Mouse (Mus musculus) forebrain, postnatal 0 days (tissue): Measurements from ENCODE around the gene Setd2. TPM values are rescaled to one million over a fixed set of nuclear protein-coding genes. Genes with fewer than 3 reads are reported as not detected.

Experiments
- ATAC-seq: fragments of 200-750 bp; cut with Nextera tagmentation; 2 replicates; pipeline ENCODE4 v1.8.0; 2017; ENCODE audit warnings: mild to moderate bottlenecking, moderate library complexity
- DNase-seq: peaks from one replicate; pipeline ENCODE4 v3.0.0-alpha.2; 2015
- H3K27ac ChIP-seq: fragments of 300-500 bp; sonication (generic); 2 replicates; pipeline ENCODE4 v1.5.1; 2014; ENCODE audit warnings: low read depth, mild to moderate bottlenecking, antibody characterized with exemption, low read length, moderate library complexity, mixed read lengths
- H3K27me3 ChIP-seq: fragments of 300-500 bp; sonication (generic); 2 replicates; pipeline ENCODE4 v1.6.1; 2014; ENCODE audit warnings: mild to moderate bottlenecking, low read length, mixed read lengths; ENCODE audit not compliant: insufficient read depth
- H3K36me3 ChIP-seq: fragments of 300-500 bp; sonication (generic); 2 replicates; pipeline ENCODE4 v1.6.1; 2014; ENCODE audit warnings: mild to moderate bottlenecking, moderate library complexity; ENCODE audit not compliant: insufficient read depth
- H3K4me1 ChIP-seq: fragments of 300-500 bp; sonication (generic); 2 replicates; pipeline ENCODE4 v1.6.1; 2014; ENCODE audit warnings: antibody characterized with exemption; ENCODE audit not compliant: insufficient read depth
- H3K4me2 ChIP-seq: fragments of 300-500 bp; sonication (generic); 2 replicates; pipeline ENCODE4 v1.6.1; 2014; ENCODE audit warnings: low read depth, mild to moderate bottlenecking, moderate library complexity
- H3K4me3 ChIP-seq: fragments of 300-500 bp; sonication (generic); 2 replicates; pipeline ENCODE4 v1.5.1; 2014; ENCODE audit warnings: low read depth, low read length, mixed read lengths
- H3K9ac ChIP-seq: fragments of 300-500 bp; sonication (generic); 2 replicates; pipeline ENCODE4 v1.6.1; 2014; ENCODE audit warnings: mild to moderate bottlenecking
- H3K9me3 ChIP-seq: fragments of 300-500 bp; sonication (generic); 2 replicates; pipeline ENCODE4 v1.6.1; 2016; ENCODE audit warnings: low read length
- CTCF ChIP-seq: sonication (generic); IDR thresholded peaks from 2 replicates; pipeline ENCODE4 v1.5.1; 2016; ENCODE audit warnings: antibody characterized with exemption, control low read depth, low read depth
- WGBS: fragments of 180-500 bp; shearing (Covaris S2); extraction: QIAGEN DNeasy Blood & Tissue Kit; methylation state at CpG from one replicate; pipeline ENCODE4 v1.1.7; 2014; 5-methylcytosine and 5-hydroxymethylcytosine counted together
- polyA plus RNA-seq: library from polyadenylated mRNA; unstranded; fragments of >200 nt; fragmentation: Nextera tagmentation; extraction: Ambion mirVana; gene quantifications from 2 replicates; pipeline ENCODE4 v1.2.1, GENCODE M21; 2015
- total RNA-seq: library from RNA; depleted of rRNA; stranded (reverse); fragments of >200 nt; gene quantifications from 2 replicates; pipeline ENCODE4 v1.2.3, GENCODE M21; 2014

Setd2 gene
- total and polyA plus RNA-seq, 2 experiments from 2014 or later, result 21.3 to 86.4 TPM

DNA sequence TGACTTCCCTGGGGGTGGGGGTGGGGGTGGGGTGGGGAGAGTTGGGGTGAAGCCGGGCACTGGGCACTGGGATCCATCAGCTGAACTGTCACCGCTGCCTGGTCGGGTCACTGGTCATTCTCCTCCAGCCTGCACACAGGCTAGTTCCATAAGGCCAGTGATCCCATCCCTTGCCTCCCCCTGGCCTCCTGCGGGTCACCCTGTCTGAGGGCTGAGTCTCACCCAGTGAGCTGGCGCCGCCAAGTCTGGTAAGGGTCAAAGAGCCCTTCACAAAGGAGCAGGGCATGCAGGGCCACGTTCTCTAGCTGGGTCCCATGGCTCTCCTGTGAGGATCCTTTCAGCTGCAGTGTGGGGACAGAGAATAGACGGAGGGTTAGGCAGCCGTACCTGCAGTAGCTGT is 111.4 kb downstream of the Setd2 start:
- no peaks in the 10 kb centered on the region for H3K36me3 ChIP-seq
- TF ChIP-seq CTCF, result no peak
- no peak overlapping the region for H3K9ac ChIP-seq
- no peak overlapping the region for H3K4me2 ChIP-seq
- ATAC-seq (no peak), DNase-seq (no peak)
- H3K9me3 ChIP-seq, result no peaks in the 10 kb centered on the region
- no peak overlapping the region for H3K27ac ChIP-seq
- H3K27me3 ChIP-seq, result no peaks in the 10 kb centered on the region
- no peak overlapping the region for H3K4me3 ChIP-seq
- WGBS, result 75% methylated on average over 9 of the region's 9 CpGs
- no peaks in the 10 kb centered on the region for H3K4me1 ChIP-seq

GRCm38 (mm10) chr9:110644295-110644694 is 111.9 kb downstream of the Setd2 start:
- DNase-seq (no peak), ATAC-seq (no peak)
- Histone ChIP-seq H3K9me3 (no peaks in the 10 kb centered on the region), H3K36me3 (no peaks in the 10 kb centered on the region), H3K4me3 (no peak overlapping the region), H3K27ac (no peak overlapping the region), H3K4me1 (0 out of 2 replicates have a peak, but pooled peaks cover 2% of the 10 kb centered on the region), H3K27me3 (no peaks in the 10 kb centered on the region), H3K4me2 (no peak overlapping the region), H3K9ac (no peak overlapping the region)
- 84% methylated on average over 10 of the region's 10 CpGs for WGBS
- TF ChIP-seq CTCF, result no peak

DNA sequence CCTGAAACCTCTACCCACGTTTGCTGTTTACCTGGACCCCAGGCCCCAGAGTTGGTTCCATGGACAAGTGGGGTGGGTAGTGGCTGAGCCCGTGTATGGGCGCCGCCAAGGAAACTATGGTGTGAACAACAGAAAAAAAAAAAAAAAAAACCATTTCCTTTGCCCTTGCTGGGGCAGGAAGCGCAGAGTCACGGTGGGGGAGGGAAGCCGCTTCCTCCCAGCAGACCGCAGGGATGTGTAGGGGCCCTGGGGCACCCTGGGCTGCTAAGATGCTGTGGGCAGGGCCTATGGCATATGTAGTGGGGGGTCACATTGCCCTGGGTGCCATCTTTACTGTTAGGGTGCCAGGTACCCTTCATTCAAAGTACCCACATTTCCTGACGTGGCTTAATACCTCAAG is 112.8 kb downstream of the Setd2 start:
- H3K27ac ChIP-seq, result no peak overlapping the region
- peaks cover 9% of the 10 kb centered on the region for H3K4me1 ChIP-seq
- H3K4me2 ChIP-seq, result no peak overlapping the region
- H3K9me3 ChIP-seq, result no peaks in the 10 kb centered on the region
- ATAC-seq (no peak), DNase-seq (no peak)
- no peaks in the 10 kb centered on the region for H3K27me3 ChIP-seq
- 89% methylated on average over 9 of the region's 9 CpGs for WGBS
- H3K4me3 ChIP-seq, result no peak overlapping the region
- no peak overlapping the region for H3K9ac ChIP-seq
- H3K36me3 ChIP-seq, result no peaks in the 10 kb centered on the region
- TF ChIP-seq CTCF, result no peak

GRCm38 (mm10) chr9:110649775-110650174 is 117.4 kb downstream of the Setd2 start:
- Histone ChIP-seq H3K4me3 (no peak overlapping the region), H3K27me3 (no peaks in the 10 kb centered on the region; the same call in 1 of the 2 replicates), H3K9ac (no peak overlapping the region), H3K4me1 (peaks cover 14% of the 10 kb centered on the region), H3K9me3 (no peaks in the 10 kb centered on the region), H3K4me2 (peak overlapping the region; percentile 9; the same call in 1 of the 2 replicates), H3K36me3 (no peaks in the 10 kb centered on the region), H3K27ac (peak overlapping the region; percentile 79)
- DNase-seq (peak; percentile 85), ATAC-seq (peak; percentile 90)
- no peak for TF ChIP-seq CTCF

GRCm38 (mm10) chr9:110651931-110652722 is 119.7 kb downstream of the Setd2 start:
- peak overlapping the region; percentile 26 for H3K4me2 ChIP-seq
- no peaks in the 10 kb centered on the region for H3K9me3 ChIP-seq
- no peak for ATAC-seq
- 33% methylated on average over 13 of the region's 13 CpGs for WGBS
- no peaks in the 10 kb centered on the region; the same call in 1 of the 2 replicates for H3K27me3 ChIP-seq
- no peaks in the 10 kb centered on the region for H3K36me3 ChIP-seq
- no peak overlapping the region for H3K27ac ChIP-seq
- no peak for DNase-seq
- H3K4me1 ChIP-seq, result peaks cover 17% of the 10 kb centered on the region
- H3K4me3 ChIP-seq, result no peak overlapping the region
- TF ChIP-seq CTCF, result peak; percentile 26; the same call in 1 of the 2 replicates
- no peak overlapping the region for H3K9ac ChIP-seq

GRCm38 (mm10) chr9:110652963-110653654 is 120.7 kb downstream of the Setd2 start:
- DNase-seq (no peak), ATAC-seq (no peak)
- Histone ChIP-seq H3K4me3 (peak overlapping the region; percentile 51), H3K27ac (no peak overlapping the region), H3K4me2 (peak overlapping the region; percentile 89), H3K9ac (peak overlapping the region; percentile 55), H3K4me1 (peaks cover 17% of the 10 kb centered on the region), H3K27me3 (no peaks in the 10 kb centered on the region; the same call in 1 of the 2 replicates), H3K36me3 (no peaks in the 10 kb centered on the region), H3K9me3 (no peaks in the 10 kb centered on the region)
- TF ChIP-seq CTCF, result no peak
- WGBS, result 22% methylated on average over 14 of the region's 14 CpGs
